12 mouse cellular contexts compared by ENCODE assay signal in the genomic region with DNA sequence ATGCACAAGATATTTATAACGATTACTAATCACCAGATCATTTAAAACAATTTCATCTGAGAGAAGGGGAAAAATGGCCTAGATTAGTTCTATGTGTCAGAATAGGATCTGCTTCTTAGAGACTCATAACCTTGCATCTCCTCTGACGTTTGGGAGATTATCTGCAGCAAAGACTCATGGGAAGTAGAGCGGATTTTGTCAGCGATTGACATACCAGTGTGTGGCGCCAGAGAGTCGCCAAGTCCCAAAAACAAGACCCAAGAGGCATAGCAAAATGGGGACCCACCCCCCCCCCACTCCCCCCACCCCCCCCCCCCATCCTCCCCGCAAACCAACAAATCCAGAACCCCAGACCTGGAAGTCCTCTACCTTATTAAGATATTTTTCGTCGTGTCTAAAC. TPM values are rescaled to one million over a fixed set of nuclear protein-coding genes. Genes with fewer than 3 reads are reported as not detected.
A peak's percentile ranks its signal among the peaks of the same experiment; 100 is the strongest.
DNase-seq lines count a peak whose midpoint lies in the region; ATAC-seq and TF ChIP-seq lines count a peak whose summit lies in the region.
"Had no signal": no experiment of that assay in that cellular context is flagged by ENCODE, and none has a peak within 500 bp of the region (broad histone marks: within the 10 kb centered on the region; RNA-seq: fewer than 3 reads in every experiment).

No protein-coding gene starts in this region.

- H3K9me3 ChIP-seq in stomach, postnatal 0 days (ENCODE audit: control insufficient read depth, low read length): no peaks in the 10 kb centered on the region
- H3K9me3 ChIP-seq: kidney, embryonic 15.5 days; limb, embryonic 13.5 days had no signal

- no peak overlapping the region for H3K9ac ChIP-seq in stomach, postnatal 0 days (ENCODE audit: low read length)
- H3K9ac ChIP-seq: kidney, embryonic 15.5 days; limb, embryonic 13.5 days had no signal

- H3K4me1 ChIP-seq in stomach, postnatal 0 days (replicated peaks; ENCODE audit: control insufficient read depth, insufficient read depth): no peaks in the 10 kb centered on the region
- H3K4me1 ChIP-seq: kidney, embryonic 15.5 days; limb, embryonic 13.5 days had no signal

- DNase-seq in layer of hippocampus, adult 2 months (ENCODE audit: low spot score in 2 of 2): no peak
- DNase-seq in layer of hippocampus, postnatal 14 days (ENCODE audit: low spot score in 2 of 2): no peak
- peak; percentile 73 for DNase-seq in CD4-positive, CD25-positive, alpha-beta regulatory T cell, adult 2 months (ENCODE audit: low read depth, low spot score)
- DNase-seq in stomach, postnatal 0 days (ENCODE audit: low spot score): no peak
- no peak for DNase-seq in gastrocnemius, postnatal 4 days (ENCODE audit: low spot score in 2 of 2)
- DNase-seq in kidney, adult 11 months: no peak
- DNase-seq in heart, adult 9 months (ENCODE audit: low spot score in 2 of 2): no peak
- DNase-seq: heart, postnatal 36 days had no signal

- 71% methylated on average over 9 of the region's 9 CpGs for WGBS in stomach, postnatal 0 days

- TF ChIP-seq EP300 in stomach, postnatal 0 days (optimal IDR thresholded peaks at IDR 0.05): no peak

- H3K36me3 ChIP-seq in stomach, postnatal 0 days (ENCODE audit: control insufficient read depth, insufficient read depth, low read length): no peaks in the 10 kb centered on the region
- H3K36me3 ChIP-seq: kidney, embryonic 15.5 days; limb, embryonic 13.5 days had no signal

- ATAC-seq in common myeloid progenitor, adult 5-6 weeks (replicated peaks; ENCODE audit: low read depth, poor library complexity, severe bottlenecking): 0 out of 2 replicates have a peak, but pooled peaks have one; percentile 42
- ATAC-seq in stomach, postnatal 0 days (ENCODE audit: low FRiP score, low TSS enrichment): no peak
- ATAC-seq: activated CD4-positive, CD25-positive, alpha-beta regulatory T cell, adult 4 months had no signal

- H3K27ac ChIP-seq in layer of hippocampus, adult 2 months: no peak overlapping the region
- H3K27ac ChIP-seq in stomach, postnatal 0 days (replicated peaks): no peak overlapping the region
- H3K27ac ChIP-seq: kidney, embryonic 15.5 days; limb, embryonic 13.5 days had no signal

- no peak overlapping the region for H3K4me2 ChIP-seq in stomach, postnatal 0 days (replicated peaks; ENCODE audit: low read depth)
- H3K4me2 ChIP-seq: kidney, embryonic 15.5 days; limb, embryonic 13.5 days had no signal

- H3K4me3 ChIP-seq in layer of hippocampus, adult 2 months: no peak overlapping the region
- H3K4me3 ChIP-seq in stomach, postnatal 0 days (ENCODE audit: low read depth, low read length): no peak overlapping the region
- H3K4me3 ChIP-seq: kidney, embryonic 15.5 days; limb, embryonic 13.5 days had no signal

- H3K27me3 ChIP-seq in stomach, postnatal 0 days (ENCODE audit: control insufficient read depth, insufficient read depth, low read length): no peaks in the 10 kb centered on the region
- H3K27me3 ChIP-seq: kidney, embryonic 15.5 days; limb, embryonic 13.5 days had no signal

- peak; percentile 47 for TF ChIP-seq CTCF in layer of hippocampus, adult 2 months (conservative IDR thresholded peaks at IDR 0.05)
- TF ChIP-seq CTCF in stomach, postnatal 0 days (IDR thresholded peaks at IDR 0.05; ENCODE audit: low read depth): 0 out of 2 replicates have a peak, but pooled peaks have one; percentile 29

RNA-seq across cellular contexts. Expression of a gene that starts 13.7 kb away (rescaled TPM):
- 10 to 100 TPM; 57.3 to 61.1 TPM for total RNA-seq in layer of hippocampus, adult 2 months (2021)
- total RNA-seq in layer of hippocampus, postnatal 14 days (2021): 10 to 100 TPM; 62.4 to 64.4 TPM
- total RNA-seq in common myeloid progenitor, adult 5-6 weeks (2017): 20.9 and 21.6 TPM in 2 replicates
- 33.3 and 36.9 TPM in 2 replicates for polyA plus RNA-seq in stomach, postnatal 0 days (2015; fragmentation: Nextera tagmentation; extraction: Ambion mirVana)
- 10 to 100 TPM; 22.2 to 25.4 TPM for total RNA-seq in gastrocnemius, postnatal 4 days (2021)
